Mouse (Mus musculus): Measurements from ENCODE around the gene Sdhaf4. TPM values are rescaled to one million over a fixed set of nuclear protein-coding genes. Genes with fewer than 3 reads are reported as not detected.
"Not testable (repeated sequence)": the region's sequence is repeated elsewhere in the genome, so short reads cannot be mapped to it uniquely, and the experiment has no call there.

The Sdhaf4 gene
- 10 to 100 TPM; 52.7 to 55.9 TPM for total RNA-seq (2021)
- long read RNA-seq, experiment 1, transcript Sdhaf4-201 (3 exons, 683 nt): major isoform, 58 of 90 reads
- long read RNA-seq, experiment 1, partial matches to known transcripts: 32 of 90 reads
- long read RNA-seq, experiment 1, other reads (novel, unspliced or antisense): 0 of 90 reads
- long read RNA-seq, experiment 2, transcript Sdhaf4-201 (3 exons, 683 nt): major isoform, 57 of 92 reads
- long read RNA-seq, experiment 2, partial matches to known transcripts: 33 of 92 reads
- long read RNA-seq, experiment 2, other reads (novel, unspliced or antisense): 1 of 92 reads

GRCm38 (mm10) chr1:24005070-24005804 is at the start of gene Sdhaf4:
TSS of gene Sdhaf4 (minus strand) at chr1:24005656.
- DNase-seq: peak; percentile 91
- intact Hi-C loops (cut with DNase I; ENCODE audit: low total_unique reads): loop anchor here (10.0 kb wide), 1 partner anchor 80 kb away; the partner anchor contains the start of gene Smap1

- DNase-seq: no peak
- intact Hi-C loops (cut with DNase I; ENCODE audit: low total_unique reads): no loop called here
Observed at GRCm38 (mm10) chr1:24046730-24047510, 41.5 kb upstream of the Sdhaf4 start.

GRCm38 (mm10) chr1:24045627-24046026 is 40.2 kb upstream of the Sdhaf4 start:
- no peak for DNase-seq
- intact Hi-C loops (cut with DNase I; ENCODE audit: low total_unique reads): no loop called here

- DNase-seq: no peak
- intact Hi-C loops (cut with DNase I; ENCODE audit: low total_unique reads): no loop called here
Observed at GRCm38 (mm10) chr1:24043007-24043406, 37.6 kb upstream of the Sdhaf4 start.

GRCm38 (mm10) chr1:24033759-24034423 is 28.4 kb upstream of the Sdhaf4 start:
- intact Hi-C loops (cut with DNase I; ENCODE audit: low total_unique reads): no loop called here
- no peak for DNase-seq

GRCm38 (mm10) chr1:24010821-24011220 is 5.4 kb upstream of the Sdhaf4 start:
- DNase-seq: no peak
- intact Hi-C loops (cut with DNase I; ENCODE audit: low total_unique reads): no loop called here

GRCm38 (mm10) chr1:24010016-24010415 is 4.6 kb upstream of the Sdhaf4 start:
- intact Hi-C loops (cut with DNase I; ENCODE audit: low total_unique reads): no loop called here
- no peak for DNase-seq

- no peak for DNase-seq
- intact Hi-C loops (cut with DNase I; ENCODE audit: low total_unique reads): loop anchor here (10.0 kb wide), 1 partner anchor 83 kb away; the partner anchor contains the start of gene Smap1
Observed at GRCm38 (mm10) chr1:24007621-24008020, 2.2 kb upstream of the Sdhaf4 start.

- intact Hi-C loops (cut with DNase I; ENCODE audit: low total_unique reads): no loop called here
- DNase-seq: no peak
Observed at GRCm38 (mm10) chr1:23999318-23999717, 6.1 kb downstream of the Sdhaf4 start.

GRCm38 (mm10) chr1:23998866-23999265 is 6.6 kb downstream of the Sdhaf4 start:
- DNase-seq: no peak
- intact Hi-C loops (cut with DNase I; ENCODE audit: low total_unique reads): no loop called here

- intact Hi-C loops (cut with DNase I; ENCODE audit: low total_unique reads): no loop called here
- DNase-seq: no peak
Observed at GRCm38 (mm10) chr1:23998120-23998810, 7.2 kb downstream of the Sdhaf4 start.

GRCm38 (mm10) chr1:23997493-23997892 is 8.0 kb downstream of the Sdhaf4 start:
- no peak for DNase-seq
- intact Hi-C loops (cut with DNase I; ENCODE audit: low total_unique reads): no loop called here

- DNase-seq: no peak
- intact Hi-C loops (cut with DNase I; ENCODE audit: low total_unique reads): no loop called here
Observed at GRCm38 (mm10) chr1:23995420-23995819, 10.0 kb downstream of the Sdhaf4 start.

GRCm38 (mm10) chr1:23983118-23983517 is 22.3 kb downstream of the Sdhaf4 start:
- no peak for DNase-seq
- intact Hi-C loops (cut with DNase I; ENCODE audit: low total_unique reads): no loop called here

- intact Hi-C loops (cut with DNase I; ENCODE audit: low total_unique reads): no loop called here
- no peak for DNase-seq
Observed at GRCm38 (mm10) chr1:23978281-23978680, 27.2 kb downstream of the Sdhaf4 start.

GRCm38 (mm10) chr1:23971159-23971558 is 34.3 kb downstream of the Sdhaf4 start:
- DNase-seq; intact Hi-C loops (cut with DNase I; ENCODE audit: low total_unique reads): not testable (repeated sequence)

- DNase-seq: no peak
- intact Hi-C loops (cut with DNase I; ENCODE audit: low total_unique reads): no loop called here
Observed at GRCm38 (mm10) chr1:23968027-23968725, 37.3 kb downstream of the Sdhaf4 start.

- intact Hi-C loops (cut with DNase I; ENCODE audit: low total_unique reads): no loop called here
- DNase-seq: no peak
Observed at GRCm38 (mm10) chr1:23966226-23966625, 39.2 kb downstream of the Sdhaf4 start.

- intact Hi-C loops (cut with DNase I; ENCODE audit: low total_unique reads): no loop called here
- DNase-seq: no peak
Observed at GRCm38 (mm10) chr1:23959415-23959732, 46.1 kb downstream of the Sdhaf4 start.

Measured in gastrocnemius, postnatal 14 days (tissue).